Mouse (Mus musculus): ENCODE data around the gene Enoph1.

- TF ChIP-seq CTCF (IDR thresholded peaks at IDR 0.05; ENCODE audit: low read depth, low read length) (no peak), EP300 (IDR thresholded peaks at IDR 0.05; ENCODE audit: insufficient read depth, low read depth, low read length) (no peak)
These were observed 2.7 kb downstream of the Enoph1 start for GRCm38 (mm10) chr5:100042467-100042866.

All from ES-Bruce4 (cell line).